Mouse (Mus musculus): ENCODE measurements around the gene Enpep.

- no peak for TF ChIP-seq CTCF (IDR thresholded peaks at IDR 0.05; ENCODE audit: control insufficient read depth, insufficient read depth, insufficient replicate concordance, low read depth, low read length)
- no peak for TF ChIP-seq POLR2A (IDR thresholded peaks at IDR 0.05; ENCODE audit: control insufficient read depth, low read depth, low read length)
Measured at GRCm38 (mm10) chr3:129308102-129308752, 24.3 kb downstream of the Enpep start.
